Mouse (Mus musculus) stomach, adult 2 months (tissue): ENCODE results near the gene Guf1. TPM values are rescaled to one million over a fixed set of nuclear protein-coding genes. Genes with fewer than 3 reads are reported as not detected.

ENCODE experiments used
- polyA plus RNA-seq: library from polyadenylated mRNA; depleted of rRNA; stranded (reverse); fragments of >200 nt; gene quantifications from 2 replicates; pipeline ENCODE4 v1.2.3, GENCODE M21; 2012; rRNA removed

Guf1 gene
- polyA plus RNA-seq = 3.1 and 3.7 TPM in 2 replicates

DNA sequence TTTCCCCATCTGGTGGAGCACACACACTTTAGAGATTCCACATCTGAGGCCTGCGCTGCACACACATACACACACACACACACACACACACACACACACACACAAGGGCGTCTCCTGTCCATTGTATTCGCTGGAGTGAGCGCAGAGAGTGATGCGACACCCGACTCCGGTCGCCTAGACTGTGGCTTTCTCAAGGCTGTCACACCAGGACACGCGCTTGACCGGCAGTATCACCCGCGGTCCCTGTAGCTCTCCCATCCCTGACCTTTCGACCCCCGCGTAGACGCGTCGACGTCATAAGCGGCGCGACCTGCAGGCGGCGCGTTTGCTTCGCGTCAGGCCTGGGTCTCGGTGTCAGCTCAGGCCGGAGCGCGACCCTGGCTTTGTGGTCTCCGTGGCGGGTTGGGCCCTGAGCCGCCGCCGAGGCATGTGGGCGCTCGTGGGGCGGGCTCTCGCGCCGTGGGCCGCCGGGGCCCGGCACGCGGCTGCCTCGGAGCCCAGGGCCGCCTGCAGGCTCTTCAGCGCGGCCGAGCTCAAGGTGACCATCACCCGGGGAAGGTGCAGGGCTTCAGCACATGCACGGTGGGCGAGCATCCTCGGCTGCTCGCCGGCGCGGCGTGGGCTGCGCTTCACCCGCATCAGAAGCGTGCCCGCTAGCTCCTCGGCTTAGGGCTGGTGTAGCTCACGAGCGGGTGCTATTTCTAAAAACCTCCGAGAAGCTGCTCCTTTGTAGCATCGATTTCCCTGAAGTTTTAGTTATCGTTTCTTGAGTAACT, at the start of gene Guf1:
Guf1 (plus strand) TSS at position 296 of the 776 bp plus-strand sequence.

DNA sequence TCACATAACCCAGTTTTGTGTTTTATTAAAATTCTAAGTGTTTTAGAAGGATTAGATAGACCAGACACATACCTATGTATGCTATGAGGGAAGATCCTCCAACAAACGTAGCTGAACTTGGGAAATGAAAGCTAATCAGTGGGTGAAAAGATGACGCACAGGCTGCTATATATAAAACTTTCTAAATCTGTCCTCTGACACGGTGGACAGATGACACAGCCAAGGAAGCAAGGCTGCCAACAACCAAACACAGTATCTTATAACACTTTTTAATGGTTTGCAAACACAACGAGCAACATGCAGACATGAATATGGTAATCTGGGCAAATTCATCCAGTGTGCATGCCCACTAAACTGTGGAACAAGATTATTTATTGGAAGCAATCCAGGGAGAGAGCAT, 14.2 kb upstream of the Guf1 start, which contains the start of gene Yipf7:
Yipf7 (minus strand) TSS at position 160 of the 400 bp plus-strand sequence.

GRCm38 (mm10) chr5:69591640-69592461, 35.1 kb downstream of the Guf1 start, which contains the start of gene Gnpda2:
Gene Gnpda2 (minus strand): TSS chr5:69592340.

Other genes starting within 250 kb of the Guf1 start
- 0.48 and 0.71 TPM in 2 replicates for gene Kctd8, start 215.2 kb upstream of the Guf1 start, polyA plus RNA-seq
- gene Yipf7, start 14.3 kb upstream of the Guf1 start, polyA plus RNA-seq = 0.63 and 0.64 TPM in 2 replicates
- gene Gnpda2, start 35.4 kb downstream of the Guf1 start, polyA plus RNA-seq = 2.1 and 2.3 TPM in 2 replicates